18 mouse cellular contexts compared by ENCODE assay signal in genomic region chr5:89096371-89096770, GRCm38 (mm10).
"Had no signal": no experiment of that assay in that cellular context is flagged by ENCODE, and none has a peak within 500 bp of the region (broad histone marks: within the 10 kb centered on the region; RNA-seq: fewer than 3 reads in every experiment).

No protein-coding gene starts in this region.

- H3K4me2 ChIP-seq: lung, embryonic 14.5 days; midbrain, embryonic 13.5 days; neural tube, embryonic 13.5 days; neural tube, embryonic 15.5 days had no signal

- H3K9me3 ChIP-seq: midbrain, embryonic 10.5 days; midbrain, embryonic 13.5 days; neural tube, embryonic 13.5 days; neural tube, embryonic 15.5 days had no signal

- DNase-seq: lung, adult 18-20 months; lung, embryonic 14.5 days; lung, postnatal 10 days; lung, postnatal 4 days; retina, postnatal 1 day; right cerebral cortex, adult 18-20 months; right cerebral cortex, postnatal 25 days; right cerebral cortex, postnatal 4 days; spleen, adult 18-20 months; thymus, adult 18-20 months; thymus, postnatal 14 days; thymus, postnatal 36 days had no signal

- H3K27ac ChIP-seq: midbrain, embryonic 10.5 days; midbrain, embryonic 13.5 days; neural tube, embryonic 13.5 days; neural tube, embryonic 15.5 days had no signal

- H3K9ac ChIP-seq: lung, embryonic 14.5 days; midbrain, embryonic 13.5 days; neural tube, embryonic 13.5 days; neural tube, embryonic 15.5 days had no signal

- H3K4me1 ChIP-seq: midbrain, embryonic 13.5 days; neural tube, embryonic 13.5 days had no signal

- H3K27me3 ChIP-seq: midbrain, embryonic 13.5 days; neural tube, embryonic 13.5 days; neural tube, embryonic 15.5 days had no signal

- ATAC-seq: midbrain, embryonic 13.5 days; midbrain, embryonic 16.5 days had no signal

- H3K4me3 ChIP-seq: midbrain, embryonic 10.5 days; midbrain, embryonic 13.5 days; myocyte; neural tube, embryonic 13.5 days; neural tube, embryonic 15.5 days had no signal

- H3K36me3 ChIP-seq: midbrain, embryonic 10.5 days; midbrain, embryonic 13.5 days; neural tube, embryonic 13.5 days; neural tube, embryonic 15.5 days had no signal
